Mouse (Mus musculus) liver, embryonic 11.5 days (tissue): ENCODE results near the gene Mycbp2. TPM values are rescaled to one million over a fixed set of nuclear protein-coding genes. Genes with fewer than 3 reads are reported as not detected.
A peak's percentile ranks its signal among the peaks of the same experiment; 100 is the strongest.

Experiments
- ATAC-seq: fragments of 200-750 bp; cut with Nextera tagmentation; replicated peaks from 2 replicates; pipeline ENCODE4 v1.8.0; 2017; ENCODE audit warnings: moderate number of reproducible peaks, mild to moderate bottlenecking, moderate TSS enrichment, moderate library complexity; ENCODE audit not compliant: low FRiP score
- DNase-seq: peaks from one replicate; pipeline ENCODE4 v3.0.0-alpha.2; 2017; ENCODE audit warnings: low spot score
- H3K27ac ChIP-seq: fragments of 300-500 bp; sonication (generic); 2 replicates; pipeline ENCODE4 v1.5.1; 2014; ENCODE audit warnings: mild to moderate bottlenecking, low read depth, low read length, control low read depth
- H3K27me3 ChIP-seq: fragments of 300-500 bp; sonication (generic); replicated peaks from 2 replicates; pipeline ENCODE4 v1.6.1; 2014; ENCODE audit warnings: low read length, mixed read lengths; ENCODE audit not compliant: control insufficient read depth, insufficient read depth
- H3K36me3 ChIP-seq: fragments of 300-500 bp; sonication (generic); 2 replicates; pipeline ENCODE4 v1.6.1; 2014; ENCODE audit warnings: mild to moderate bottlenecking, low read length, moderate library complexity, mixed read lengths; ENCODE audit not compliant: control insufficient read depth, insufficient read depth
- H3K4me1 ChIP-seq: fragments of 300-500 bp; sonication (generic); replicated peaks from 2 replicates; pipeline ENCODE4 v1.6.1; 2014; ENCODE audit warnings: low read length, mixed read lengths; ENCODE audit not compliant: control insufficient read depth, insufficient read depth
- H3K4me2 ChIP-seq: fragments of 300-500 bp; sonication (generic); 2 replicates; pipeline ENCODE4 v1.6.1; 2014; ENCODE audit warnings: mild to moderate bottlenecking, control low read depth, moderate library complexity
- H3K4me3 ChIP-seq: fragments of 300-500 bp; sonication (generic); 2 replicates; pipeline ENCODE4 v1.5.1; 2014; ENCODE audit warnings: low read depth, low read length, control low read depth
- H3K9ac ChIP-seq: fragments of 300-500 bp; sonication (generic); 2 replicates; pipeline ENCODE4 v1.6.1; 2014; ENCODE audit warnings: low read depth, low read length, control low read depth
- H3K9me3 ChIP-seq: fragments of 300-500 bp; sonication (generic); 2 replicates; pipeline ENCODE4 v1.6.1; 2016; ENCODE audit warnings: low read length, inconsistent platforms, mixed read lengths; ENCODE audit not compliant: control insufficient read depth
- WGBS: fragments of 180-500 bp; shearing (Covaris S2); extraction: QIAGEN DNeasy Blood & Tissue Kit; methylation state at CpG from one replicate; pipeline ENCODE4 v1.1.7; 2014; 5-methylcytosine and 5-hydroxymethylcytosine counted together
- polyA plus RNA-seq: library from polyadenylated mRNA; unstranded; fragments of >200 nt; fragmentation: Nextera tagmentation; extraction: Ambion mirVana; gene quantifications from 2 replicates; pipeline ENCODE4 v1.2.1, GENCODE M21; 2014

Gene Mycbp2
- polyA plus RNA-seq, 1 experiment from 2014 or later, result 17.7 TPM

GRCm38 (mm10) chr14:103078006-103078912, 268.4 kb downstream of the Mycbp2 start:
- DNase-seq (no peak), ATAC-seq (no peak)
- H3K36me3 ChIP-seq, result peaks cover 15% of the 10 kb centered on the region; the same call in 1 of the 2 replicates

GRCm38 (mm10) chr14:103077272-103078005, 269.2 kb downstream of the Mycbp2 start:
- H3K36me3 ChIP-seq, result peaks cover 17% of the 10 kb centered on the region
- H3K4me3 ChIP-seq, result no peak overlapping the region
- H3K4me1 ChIP-seq, result no peaks in the 10 kb centered on the region
- no peak overlapping the region for H3K4me2 ChIP-seq
- ATAC-seq (no peak), DNase-seq (no peak)
- WGBS, result 86% methylated on average over 9 of the region's 9 CpGs
- no peaks in the 10 kb centered on the region for H3K9me3 ChIP-seq
- H3K27ac ChIP-seq, result no peak overlapping the region
- H3K27me3 ChIP-seq, result no peaks in the 10 kb centered on the region
- H3K9ac ChIP-seq, result no peak overlapping the region

More at GRCm38 (mm10) chr14:103078006-103078912, 268.4 kb downstream of the Mycbp2 start:
- Histone ChIP-seq H3K4me1 (no peaks in the 10 kb centered on the region), H3K9ac (no peak overlapping the region), H3K4me3 (no peak overlapping the region), H3K27me3 (no peaks in the 10 kb centered on the region), H3K9me3 (no peaks in the 10 kb centered on the region), H3K4me2 (no peak overlapping the region), H3K27ac (no peak overlapping the region)
- WGBS, result 89% methylated on average over 16 of the region's 16 CpGs

- peaks cover 17% of the 10 kb centered on the region for H3K36me3 ChIP-seq
- DNase-seq, result no peak
- 66% methylated on average over 7 of the region's 7 CpGs for WGBS
Measured at GRCm38 (mm10) chr14:103075166-103075565, 271.4 kb downstream of the Mycbp2 start.

GRCm38 (mm10) chr14:103073825-103074224, 272.8 kb downstream of the Mycbp2 start:
- Histone ChIP-seq H3K4me2 (no peak overlapping the region), H3K9ac (no peak overlapping the region), H3K4me1 (0 out of 2 replicates have a peak, but pooled peaks cover 6% of the 10 kb centered on the region), H3K27ac (no peak overlapping the region), H3K36me3 (peaks cover 17% of the 10 kb centered on the region), H3K9me3 (no peaks in the 10 kb centered on the region), H3K27me3 (no peaks in the 10 kb centered on the region), H3K4me3 (no peak overlapping the region)
- 94% methylated on average over 8 of the region's 8 CpGs for WGBS
- DNase-seq (no peak), ATAC-seq (no peak)

More at GRCm38 (mm10) chr14:103075166-103075565, 271.4 kb downstream of the Mycbp2 start:
- H3K27me3 ChIP-seq, result no peaks in the 10 kb centered on the region
- no peaks in the 10 kb centered on the region for H3K9me3 ChIP-seq
- H3K4me2 ChIP-seq, result no peak overlapping the region
- H3K4me1 ChIP-seq, result 0 out of 2 replicates have a peak, but pooled peaks cover 3% of the 10 kb centered on the region
- H3K27ac ChIP-seq, result no peak overlapping the region
- H3K9ac ChIP-seq, result no peak overlapping the region
- ATAC-seq, result no peak
- no peak overlapping the region for H3K4me3 ChIP-seq

GRCm38 (mm10) chr14:103072731-103073130, 273.9 kb downstream of the Mycbp2 start:
- Histone ChIP-seq H3K9ac (no peak overlapping the region), H3K4me1 (0 out of 2 replicates have a peak, but pooled peaks cover 6% of the 10 kb centered on the region), H3K36me3 (peaks cover 17% of the 10 kb centered on the region), H3K27me3 (no peaks in the 10 kb centered on the region), H3K27ac (no peak overlapping the region), H3K4me2 (no peak overlapping the region), H3K9me3 (no peaks in the 10 kb centered on the region), H3K4me3 (no peak overlapping the region)
- WGBS, result 83% methylated on average over 4 of the region's 4 CpGs
- no peak for ATAC-seq
- no peak for DNase-seq

- Histone ChIP-seq H3K4me1 (0 out of 2 replicates have a peak, but pooled peaks cover 6% of the 10 kb centered on the region), H3K9ac (no peak overlapping the region), H3K4me3 (no peak overlapping the region), H3K36me3 (peaks cover 17% of the 10 kb centered on the region), H3K27ac (no peak overlapping the region), H3K27me3 (no peaks in the 10 kb centered on the region), H3K9me3 (no peaks in the 10 kb centered on the region), H3K4me2 (peak overlapping the region; percentile 94; the same call in 1 of the 2 replicates)
- WGBS, result 87% methylated on average over 12 of the region's 12 CpGs
- DNase-seq, result no peak
- ATAC-seq, result no peak
Measured at GRCm38 (mm10) chr14:103071471-103071870, 275.1 kb downstream of the Mycbp2 start.

- Histone ChIP-seq H3K9ac (peak overlapping the region; percentile 81), H3K27me3 (no peaks in the 10 kb centered on the region), H3K4me3 (peak overlapping the region; percentile 77), H3K4me2 (peak overlapping the region; percentile 94), H3K36me3 (peaks cover 14% of the 10 kb centered on the region), H3K9me3 (no peaks in the 10 kb centered on the region), H3K4me1 (0 out of 2 replicates have a peak, but pooled peaks cover 6% of the 10 kb centered on the region), H3K27ac (peak overlapping the region; percentile 90)
- peak; percentile 10; the same call in 1 of the 2 replicates for ATAC-seq
- WGBS, result 6% methylated on average over 10 of the region's 10 CpGs
- no peak for DNase-seq
Measured at GRCm38 (mm10) chr14:103070790-103071189, 275.8 kb downstream of the Mycbp2 start.

- Histone ChIP-seq H3K9ac (peak within 1 kb of the TSS; percentile 81), H3K27ac (peak within 1 kb of the TSS; percentile 90), H3K9me3 (no peaks in the 10 kb centered on the region), H3K4me2 (peak within 1 kb of the TSS; percentile 94), H3K27me3 (no peaks in the 10 kb centered on the region), H3K4me1 (peaks cover 6% of the 10 kb centered on the region; the same call in 1 of the 2 replicates), H3K36me3 (peaks cover 14% of the 10 kb centered on the region), H3K4me3 (peak within 1 kb of the TSS; percentile 77)
- DNase-seq (peak; percentile 91), ATAC-seq (peak; percentile 97)
- under 1% methylated on average over 65 of the region's 65 CpGs for WGBS
Measured at GRCm38 (mm10) chr14:103069864-103070611, 276.6 kb downstream of the Mycbp2 start, which contains the start of gene Cln5. Gene Cln5, plus strand, starts transcription at chr14:103070216.
